Mouse (Mus musculus) embryo, embryonic 11.5 days (tissue): ENCODE data around the gene Zyg11b.

Experiments
- DNase-seq: peaks from one replicate; pipeline ENCODE4 v3.0.0-alpha.2; 2012; ENCODE audit warnings: low read depth, low spot score

Zyg11b gene

DNA sequence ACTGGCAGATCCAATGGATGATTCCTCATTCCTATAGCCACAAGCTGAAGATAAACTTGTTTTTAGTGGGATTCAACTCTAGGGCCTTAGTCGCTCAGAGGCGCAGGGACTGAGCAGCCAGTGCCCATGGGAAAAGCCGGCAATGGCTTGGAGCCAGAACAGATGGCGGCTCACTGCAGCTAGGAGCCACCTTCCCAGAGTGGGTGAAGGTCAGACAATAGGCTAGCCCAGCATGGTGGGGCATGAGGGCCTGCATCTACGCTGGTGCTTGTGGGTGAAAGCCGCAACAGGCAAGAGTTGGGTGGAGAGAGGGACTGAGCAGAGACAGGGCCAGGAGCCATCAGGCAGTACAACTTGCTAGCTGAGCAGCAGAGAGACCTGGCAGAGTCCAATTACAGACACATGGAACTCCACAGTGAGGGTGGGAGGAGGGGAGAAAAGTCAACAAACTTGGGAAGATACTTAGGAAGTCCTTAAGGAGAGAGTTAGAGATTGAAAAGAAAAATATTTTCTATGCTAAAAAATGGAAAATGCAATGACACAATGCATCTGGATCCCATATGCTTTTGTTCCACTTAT is 104.5 kb downstream of the Zyg11b start:
- no peak for DNase-seq

DNA sequence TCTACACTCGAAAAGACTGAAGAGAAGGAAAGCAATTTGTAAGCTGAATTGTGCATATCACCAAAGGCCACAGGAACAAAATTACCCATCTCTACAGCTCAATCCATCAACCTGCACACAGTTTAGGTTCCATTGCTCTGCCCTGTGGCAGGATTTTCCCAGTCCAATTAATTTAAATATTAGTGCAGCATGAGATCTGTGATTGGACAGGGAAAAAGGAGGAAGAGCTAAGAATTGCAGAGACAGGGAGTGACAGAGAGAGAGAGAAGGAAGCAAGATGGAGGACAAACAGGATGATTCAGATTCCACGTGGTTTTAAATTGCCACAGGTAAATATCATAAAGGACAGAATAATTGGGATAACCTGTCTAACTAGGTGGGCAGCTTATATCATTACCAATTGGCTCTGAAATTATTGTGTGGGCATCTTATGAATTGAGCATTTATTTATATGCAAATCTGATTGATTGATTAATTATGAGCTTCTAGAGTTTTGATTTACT is 108.0 kb downstream of the Zyg11b start:
- no peak for DNase-seq

DNA sequence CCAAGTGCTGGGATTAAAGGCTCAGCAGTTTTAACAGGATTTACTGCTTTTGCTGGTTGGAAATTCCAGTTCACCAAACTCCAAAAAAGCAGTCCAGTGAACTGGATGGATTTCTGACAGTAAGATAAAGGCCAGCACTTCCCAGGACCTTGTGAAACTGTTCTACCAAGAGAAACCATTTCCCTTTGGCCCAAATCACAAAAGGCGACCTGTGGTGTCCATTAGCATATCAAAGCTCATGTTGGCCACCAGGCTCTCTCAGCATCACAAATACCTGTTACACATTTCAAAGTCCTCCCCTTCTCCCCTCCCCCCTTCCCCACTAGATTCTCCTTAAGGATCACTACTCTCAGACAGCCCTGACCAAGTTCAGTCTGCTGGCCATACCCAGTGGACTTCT is 118.6 kb downstream of the Zyg11b start:
- no peak for DNase-seq
